Mouse (Mus musculus): ENCODE data around the gene Snrpg.

DNA sequence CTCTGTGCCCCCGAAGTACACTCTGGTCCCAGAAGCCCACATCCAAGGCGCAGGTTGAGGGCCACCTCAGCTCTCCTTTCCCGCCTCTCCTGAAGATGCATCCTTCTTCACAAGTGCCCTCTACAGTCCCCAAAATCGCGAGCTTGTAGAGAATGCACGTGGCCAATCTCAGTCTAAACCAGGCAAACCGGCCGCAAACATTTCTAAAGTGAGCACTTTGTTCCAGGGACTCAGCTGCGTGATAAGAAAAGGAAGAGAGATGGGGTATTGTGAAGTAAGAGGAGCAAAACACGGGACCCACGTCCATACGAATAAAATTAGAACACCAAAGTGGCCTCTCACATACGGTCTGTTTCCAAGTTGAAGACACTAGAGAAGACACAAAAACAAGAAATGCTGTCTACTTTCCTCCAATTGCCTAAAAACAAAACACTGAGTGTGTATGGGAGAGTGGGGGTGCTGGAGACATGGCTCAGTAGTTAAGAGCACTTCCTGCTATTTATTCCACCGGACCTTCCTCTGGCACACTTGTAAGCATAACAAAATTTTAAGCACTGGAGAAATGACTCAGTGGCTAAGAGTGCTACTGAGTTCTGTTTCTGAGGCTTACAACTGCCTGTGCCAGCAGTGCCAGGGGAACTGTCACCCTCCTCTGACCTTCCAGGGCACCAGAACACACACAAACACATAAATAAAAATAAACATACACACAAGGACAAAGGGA, 26.3 kb downstream of the Snrpg start:
- TF ChIP-seq POU5F1 (IDR thresholded peaks at IDR 0.05; ENCODE audit: borderline replicate concordance, low read length) (no peak), CTCF (conservative IDR thresholded peaks at IDR 0.05; ENCODE audit: low read length) (no peak), NANOG (IDR thresholded peaks at IDR 0.05; ENCODE audit: borderline replicate concordance, low read length) (no peak)
